Mouse (Mus musculus) 3T3-L1 (cell line): Measurements from ENCODE around the gene 2010111I01Rik.

Experiments used
- DNase-seq: peaks from one replicate; pipeline ENCODE4 v3.0.0-alpha.2; 2015; ENCODE audit warnings: low read depth, low spot score

The 2010111I01Rik gene

GRCm38 (mm10) chr13:63023243-63024217, 58.8 kb downstream of the 2010111I01Rik start:
- DNase-seq, result no peak

DNA sequence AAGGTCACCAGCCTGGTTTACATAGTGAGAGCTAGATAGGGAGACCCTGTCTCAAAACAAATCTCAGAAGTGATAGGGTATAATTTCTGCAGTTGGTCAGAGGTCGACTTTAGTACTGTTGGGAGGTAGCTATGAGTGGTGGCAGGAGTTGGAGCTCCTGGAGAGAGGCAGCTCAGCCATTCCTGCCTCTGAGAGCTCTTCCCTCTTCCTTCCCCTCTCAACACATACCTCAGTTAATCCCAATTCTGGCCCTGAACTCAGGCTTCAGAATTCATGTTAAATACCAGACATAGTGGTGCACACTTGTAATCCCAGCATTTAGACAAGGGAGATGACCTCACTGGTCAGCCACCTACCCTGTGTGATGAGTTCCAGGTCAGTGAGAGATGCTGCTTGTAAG, 65.3 kb downstream of the 2010111I01Rik start:
- no peak for DNase-seq

DNA sequence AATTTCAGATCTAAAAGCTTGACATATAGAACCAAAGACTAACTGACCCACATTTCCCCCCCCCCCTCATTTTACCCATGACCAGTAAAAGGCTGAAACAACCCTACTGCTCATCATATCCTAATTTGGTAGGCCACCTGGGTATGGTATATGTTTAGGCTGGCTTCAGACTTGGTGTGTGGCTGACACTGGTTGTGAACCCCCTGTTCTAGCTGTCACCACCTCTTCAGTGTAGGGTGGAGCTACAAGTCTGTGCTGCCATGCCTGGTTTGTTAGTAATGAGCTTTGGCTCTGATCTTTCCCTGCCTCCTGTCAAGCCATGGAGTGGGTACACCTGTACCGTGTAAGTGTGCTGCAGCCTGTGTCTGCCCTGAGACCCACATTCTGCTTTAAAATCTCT, 66.6 kb downstream of the 2010111I01Rik start:
- DNase-seq, result no peak

DNA sequence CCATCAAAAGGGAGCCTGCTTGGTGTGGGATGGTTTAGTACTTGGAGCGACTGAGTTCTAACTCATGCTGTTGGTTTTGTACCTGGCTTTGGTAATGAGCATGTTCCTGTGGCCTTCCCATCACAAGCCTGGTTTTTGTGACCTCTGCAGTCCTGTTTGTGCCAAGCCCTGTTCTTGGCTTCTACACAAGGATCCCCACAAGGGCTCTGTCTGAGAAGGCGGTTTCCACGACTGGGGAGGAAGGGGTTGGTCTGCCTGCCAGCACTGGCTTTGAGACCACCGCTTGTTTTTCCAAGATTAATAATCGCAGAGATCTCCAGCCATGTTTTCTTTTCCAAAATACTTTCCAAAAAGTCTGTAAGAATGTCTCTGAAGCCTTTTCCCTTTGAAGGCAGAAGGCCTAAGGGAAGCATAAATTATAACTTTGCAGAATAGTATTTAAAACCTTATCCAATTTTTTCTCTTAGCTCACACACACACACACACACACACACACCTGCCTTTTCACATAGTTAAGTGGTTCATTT, 67.7 kb downstream of the 2010111I01Rik start:
- no peak for DNase-seq

- DNase-seq, result no peak
Measured at GRCm38 (mm10) chr13:63032958-63033357, 68.3 kb downstream of the 2010111I01Rik start.

DNA sequence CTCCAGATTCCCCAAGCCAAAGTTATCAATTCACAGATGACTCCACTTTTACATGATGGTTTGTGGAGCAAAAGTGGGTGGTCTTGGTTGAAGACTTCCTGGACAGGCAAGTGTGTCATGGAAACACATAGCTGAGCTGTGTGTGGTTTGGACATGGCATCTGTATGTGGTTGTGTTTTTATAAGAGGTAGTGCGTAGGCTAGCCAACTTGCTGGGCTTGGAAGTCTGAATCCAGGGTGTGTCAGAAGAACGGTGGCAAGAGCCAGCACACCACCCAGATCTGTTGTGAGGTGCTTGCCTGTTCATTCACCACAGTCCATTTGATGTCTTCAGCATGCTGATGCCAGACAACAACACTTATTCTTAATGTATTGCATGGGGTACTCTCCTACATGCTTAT, 68.7 kb downstream of the 2010111I01Rik start:
- no peak for DNase-seq

DNA sequence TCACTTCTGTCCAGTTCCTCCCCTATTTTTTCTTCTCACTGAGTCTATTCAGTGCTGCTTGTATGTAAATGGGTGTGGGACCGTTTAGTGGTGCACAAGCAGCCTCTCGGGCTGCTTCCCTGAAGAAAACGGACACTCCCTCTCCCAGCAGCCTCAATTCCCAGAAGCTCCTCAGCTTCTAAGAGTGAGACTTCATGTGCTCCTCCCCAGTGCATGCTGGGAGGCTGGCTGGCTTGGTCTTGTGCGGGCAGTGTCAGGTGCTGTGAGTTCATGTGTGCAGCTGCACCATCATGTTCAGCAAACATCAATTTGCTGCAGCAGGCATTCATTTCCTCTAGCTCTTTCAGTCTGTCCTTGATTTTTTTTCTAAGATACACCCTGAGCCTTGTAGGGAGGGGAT, 70.0 kb downstream of the 2010111I01Rik start:
- no peak for DNase-seq

GRCm38 (mm10) chr13:63037906-63038305, 73.2 kb downstream of the 2010111I01Rik start:
- DNase-seq, result no peak

DNA sequence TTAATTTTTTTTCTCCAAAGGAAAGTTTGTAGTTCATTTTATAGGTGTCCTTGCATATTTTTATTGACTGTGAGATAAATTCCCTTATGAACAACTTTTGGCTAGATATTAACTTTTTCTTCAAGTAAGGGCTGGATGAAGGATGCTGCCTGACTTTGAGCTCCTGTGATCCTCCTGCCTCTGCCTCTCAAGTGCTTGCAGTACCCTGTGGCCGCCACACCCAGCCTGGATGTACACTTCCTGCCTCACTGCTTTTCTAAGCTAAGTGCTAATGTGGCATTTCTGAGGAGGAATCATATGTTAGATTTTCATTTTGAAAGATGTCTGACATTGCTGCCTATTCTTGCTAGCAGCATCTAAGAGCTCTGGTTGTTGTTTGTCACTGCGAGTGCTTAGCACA, 73.7 kb downstream of the 2010111I01Rik start:
- peak; percentile 16 for DNase-seq

GRCm38 (mm10) chr13:63038871-63039270, 74.2 kb downstream of the 2010111I01Rik start:
- no peak for DNase-seq

DNA sequence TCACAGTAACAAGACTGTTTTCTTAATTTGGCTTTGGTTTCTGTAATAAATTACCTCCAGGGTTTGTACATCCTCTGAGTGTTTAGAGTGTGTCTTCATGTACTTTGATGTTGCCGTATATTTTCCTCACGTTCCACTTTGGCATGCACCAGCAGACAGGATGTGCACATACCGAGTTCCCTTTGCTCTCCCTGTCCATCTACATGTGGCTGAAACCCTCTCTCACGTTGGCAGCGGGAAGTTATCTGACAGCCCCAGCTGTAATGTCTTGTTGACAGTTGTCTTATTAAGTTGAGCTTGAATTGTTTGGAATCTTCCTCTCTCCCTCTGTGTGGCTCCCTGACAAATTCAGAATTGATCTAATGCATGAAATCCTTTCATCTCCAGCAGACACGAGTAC, 74.6 kb downstream of the 2010111I01Rik start:
- DNase-seq, result no peak

DNA sequence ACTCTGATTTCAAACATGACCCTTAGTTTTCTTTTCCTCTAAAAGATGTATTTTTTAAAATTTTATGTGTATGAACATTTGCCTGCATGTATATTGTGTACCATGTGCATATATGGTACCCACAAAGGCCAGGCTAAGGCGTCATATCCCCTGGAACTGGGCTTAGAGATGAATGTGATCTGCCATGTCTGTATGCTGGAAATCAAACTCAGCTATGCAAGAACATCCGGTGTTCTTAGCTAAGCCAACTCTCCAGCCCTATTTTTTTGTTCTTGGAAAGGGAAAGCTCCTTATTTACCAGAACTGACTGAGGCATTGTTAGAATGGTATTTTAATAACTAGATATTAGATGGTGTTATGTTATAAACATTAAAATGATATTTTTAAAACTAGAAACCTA, 75.2 kb downstream of the 2010111I01Rik start:
- no peak for DNase-seq

- DNase-seq, result peak; percentile 59
Measured at GRCm38 (mm10) chr13:63045504-63046205, 81.0 kb downstream of the 2010111I01Rik start.

DNA sequence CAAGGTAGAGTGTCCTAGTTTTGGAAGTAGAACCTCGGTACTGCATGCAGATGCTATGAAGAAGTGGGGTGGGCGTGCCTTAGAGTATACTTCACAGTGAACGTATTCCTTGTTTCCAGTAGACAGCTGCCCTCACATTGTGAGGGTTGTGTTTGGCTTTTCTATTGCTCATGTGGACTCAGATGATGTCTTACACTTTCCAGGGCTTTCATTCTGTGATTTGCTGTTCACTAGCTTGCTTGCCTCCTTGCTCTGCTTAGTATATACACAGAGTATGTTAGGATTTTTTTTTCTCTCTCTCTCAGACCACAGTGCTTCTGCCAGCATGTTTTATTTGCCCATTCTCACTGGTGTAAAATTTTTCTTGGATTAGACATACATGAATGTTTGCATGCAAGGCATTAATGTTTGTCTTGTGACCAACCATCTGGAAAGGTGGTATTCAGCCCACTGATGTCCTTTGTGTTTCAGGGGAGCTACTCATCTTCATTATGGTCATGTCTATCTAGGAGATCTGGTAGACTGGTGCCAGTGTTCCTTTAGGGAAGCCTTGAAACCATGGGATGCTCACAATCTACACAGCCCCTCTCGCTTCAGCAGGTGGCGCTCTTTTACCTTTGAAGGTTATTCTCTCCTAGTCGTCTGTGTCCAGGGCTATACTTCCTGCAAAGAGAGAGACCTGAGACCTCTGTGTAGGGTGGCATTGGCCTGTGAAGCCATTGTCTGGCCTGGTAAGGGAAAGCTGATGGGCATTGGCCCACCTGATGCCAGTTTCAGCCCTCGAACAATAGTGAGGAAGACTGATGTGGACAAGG, 81.7 kb downstream of the 2010111I01Rik start:
- DNase-seq, result peak; percentile 88

GRCm38 (mm10) chr13:63063706-63064105, 99.0 kb downstream of the 2010111I01Rik start:
- DNase-seq, result no peak

- peak; percentile 91 for DNase-seq
Measured at GRCm38 (mm10) chr13:63066607-63067006, 101.9 kb downstream of the 2010111I01Rik start.

- no peak for DNase-seq
Measured at GRCm38 (mm10) chr13:63068371-63069136, 103.9 kb downstream of the 2010111I01Rik start.

DNA sequence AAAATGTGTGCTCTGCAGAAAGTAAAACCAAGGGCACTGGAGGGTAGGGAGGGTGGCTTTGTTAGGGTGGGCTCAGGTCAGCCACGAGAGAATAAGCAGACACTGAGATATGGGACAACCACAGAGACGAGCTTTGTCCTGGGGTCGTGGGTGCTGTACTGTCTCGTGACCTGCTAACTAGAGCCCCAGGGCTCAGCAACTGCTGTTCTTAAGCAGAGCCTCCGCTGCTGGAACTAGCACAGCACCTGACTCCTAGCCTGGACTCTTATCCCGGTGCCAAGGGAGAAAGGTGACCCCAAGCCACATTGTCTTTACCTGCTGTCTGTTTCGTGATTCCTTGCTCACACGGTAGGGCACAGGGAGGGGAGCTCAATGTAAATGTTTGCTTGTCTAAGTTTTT, 107.2 kb downstream of the 2010111I01Rik start:
- no peak for DNase-seq

DNA sequence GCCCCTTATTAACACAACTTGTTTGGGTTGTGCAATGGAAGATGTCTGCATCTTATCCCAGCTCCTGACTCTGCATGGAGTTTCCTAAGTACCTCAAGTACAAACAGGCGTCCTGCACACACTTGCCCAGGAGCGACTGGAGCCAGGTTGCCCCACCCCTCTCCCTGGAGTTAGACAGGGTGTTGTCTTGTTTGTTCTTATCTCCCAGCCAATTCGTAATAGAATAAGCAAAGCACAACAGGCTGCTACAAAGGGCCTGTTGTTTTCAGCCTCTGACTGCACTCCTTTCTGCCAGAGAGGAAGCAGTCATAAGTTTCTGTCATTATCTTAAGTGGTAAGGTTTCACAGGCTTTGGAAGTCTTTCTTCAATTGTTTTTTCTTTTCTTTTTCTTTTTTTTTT, 107.7 kb downstream of the 2010111I01Rik start:
- DNase-seq, result no peak

- DNase-seq, result peak; percentile 38
Measured at GRCm38 (mm10) chr13:63073911-63074675, 109.4 kb downstream of the 2010111I01Rik start.
